Mouse (Mus musculus): ENCODE results near the gene Add3. TPM values are rescaled to one million over a fixed set of nuclear protein-coding genes. Genes with fewer than 3 reads are reported as not detected.

The Add3 gene
- polyA plus RNA-seq, 1 experiment from 2014 or later, result 29.5 TPM

DNA sequence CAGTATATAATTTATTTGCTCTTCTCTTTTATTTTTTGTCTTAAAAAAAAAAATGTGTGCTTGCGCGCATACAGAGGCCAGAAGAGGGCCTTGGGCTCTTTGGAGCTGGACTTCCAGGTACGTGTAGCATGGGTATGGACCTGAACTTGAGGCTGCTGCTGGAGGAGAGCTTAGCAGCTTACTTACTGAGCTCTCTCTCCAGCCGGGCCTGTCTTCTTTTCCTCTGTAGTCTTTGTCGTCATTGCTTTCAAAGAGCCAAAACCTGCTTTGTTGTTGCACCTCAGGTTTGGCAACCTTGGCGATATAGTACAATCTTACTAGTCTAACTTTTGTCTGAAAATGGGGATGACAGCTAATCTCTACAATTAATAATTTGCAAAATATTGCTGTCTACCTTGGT is 47.9 kb downstream of the Add3 start:
- H3K27me3 ChIP-seq, result 0 out of 2 replicates have a peak, but pooled peaks cover 3% of the 10 kb centered on the region
- peak overlapping the region; percentile 13; the same call in 1 of the 2 replicates for H3K4me2 ChIP-seq
- H3K4me1 ChIP-seq (replicated peaks), result peaks cover 93% of the 10 kb centered on the region
- H3K36me3 ChIP-seq, result peaks cover 2% of the 10 kb centered on the region; the same call in 1 of the 2 replicates
- DNase-seq (no peak), ATAC-seq (ENCODE audit: low read depth) (no peak)
- no peak overlapping the region for H3K4me3 ChIP-seq (replicated peaks)
- peak overlapping the region; percentile 74 for H3K27ac ChIP-seq
- 61% methylated on average over 6 of the region's 6 CpGs for WGBS (ENCODE audit: insufficient replicate concordance)
- H3K9me3 ChIP-seq (replicated peaks), result no peaks in the 10 kb centered on the region
- H3K9ac ChIP-seq, result 0 out of 2 replicates have a peak overlapping the region, but pooled peaks have one; percentile 58

DNA sequence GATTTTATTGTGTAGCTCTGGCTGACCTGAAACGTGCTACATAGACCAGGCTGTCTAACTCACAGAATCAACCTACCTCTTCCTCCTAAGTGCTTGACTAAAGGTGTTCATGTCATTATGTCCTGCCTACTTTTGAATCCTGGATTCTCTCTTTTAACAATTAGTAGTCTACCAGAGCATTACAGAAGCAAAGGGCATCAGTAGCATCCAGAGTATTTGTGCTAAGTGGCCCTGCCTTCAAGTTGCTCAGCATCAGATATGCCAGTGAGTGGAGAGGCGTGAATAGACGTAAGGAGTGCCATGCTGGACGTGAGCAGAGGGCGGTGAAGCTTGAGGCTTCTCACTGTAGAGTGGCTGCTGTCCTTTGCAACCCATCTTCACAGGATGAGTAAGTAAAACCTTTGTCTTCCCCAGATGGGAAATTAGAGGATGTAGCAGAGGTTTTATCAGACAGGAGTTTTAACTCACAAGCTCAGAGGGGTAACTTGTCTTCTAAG is 48.5 kb downstream of the Add3 start:
- Histone ChIP-seq H3K4me3 (replicated peaks) (no peak overlapping the region), H3K36me3 (peaks cover 2% of the 10 kb centered on the region; the same call in 1 of the 2 replicates), H3K27ac (peak overlapping the region; percentile 74; the same call in 1 of the 2 replicates), H3K27me3 (no peaks in the 10 kb centered on the region), H3K4me2 (no peak overlapping the region), H3K9me3 (replicated peaks) (no peaks in the 10 kb centered on the region), H3K9ac (no peak overlapping the region), H3K4me1 (replicated peaks) (peaks cover 93% of the 10 kb centered on the region)
- ATAC-seq (ENCODE audit: low read depth), result no peak
- 61% methylated on average over 5 of the region's 5 CpGs for WGBS (ENCODE audit: insufficient replicate concordance)
- DNase-seq, result no peak

DNA sequence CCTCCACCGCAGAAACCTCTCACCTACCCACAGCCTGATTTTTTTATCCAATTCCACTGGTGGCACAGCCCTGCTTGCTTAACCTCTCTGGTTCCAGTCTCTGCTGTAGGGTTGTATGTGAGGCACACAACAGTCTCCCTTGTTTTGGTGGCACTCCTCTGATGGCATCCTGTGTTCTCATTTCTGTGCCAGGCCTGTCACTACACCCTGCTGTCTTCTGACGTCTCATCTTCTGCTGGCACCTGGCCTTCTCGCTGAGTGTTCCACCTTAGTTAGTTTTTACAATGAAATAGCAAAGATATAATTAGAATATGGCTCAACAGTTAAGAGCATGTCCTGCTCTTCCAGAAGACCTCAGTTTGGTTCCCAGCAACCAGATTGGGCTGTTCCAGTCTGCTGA is 49.5 kb downstream of the Add3 start:
- ATAC-seq (ENCODE audit: low read depth) (no peak), DNase-seq (no peak)
- H3K9me3 ChIP-seq (replicated peaks), result no peaks in the 10 kb centered on the region
- peak overlapping the region; percentile 72 for H3K27ac ChIP-seq
- no peak overlapping the region for H3K4me3 ChIP-seq (replicated peaks)
- peaks cover 2% of the 10 kb centered on the region; the same call in 1 of the 2 replicates for H3K36me3 ChIP-seq
- no peaks in the 10 kb centered on the region for H3K27me3 ChIP-seq
- H3K9ac ChIP-seq, result peak overlapping the region; percentile 41
- peaks cover 93% of the 10 kb centered on the region for H3K4me1 ChIP-seq (replicated peaks)
- WGBS (ENCODE audit: insufficient replicate concordance), result 71% methylated on average over 3 of the region's 3 CpGs
- no peak overlapping the region for H3K4me2 ChIP-seq

DNA sequence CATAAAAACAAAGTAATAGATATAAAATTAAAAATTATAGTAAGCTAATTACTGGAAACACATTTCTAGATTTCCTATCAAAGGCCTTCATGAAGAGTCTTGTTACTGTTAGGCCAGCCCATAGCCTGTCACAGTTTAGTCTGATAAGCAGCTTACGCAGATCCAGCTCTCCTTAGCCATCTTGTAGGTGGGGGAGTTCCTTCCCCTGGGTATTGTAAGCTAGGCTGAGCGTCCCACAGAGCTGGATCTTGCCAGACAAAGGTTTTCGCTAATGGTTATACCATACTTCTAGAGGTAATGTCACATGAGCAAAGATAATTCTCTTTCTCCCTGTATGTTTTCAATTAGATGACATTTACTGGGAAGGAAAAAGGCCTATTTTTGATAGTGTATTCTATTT is 50.0 kb downstream of the Add3 start:
- H3K4me1 ChIP-seq (replicated peaks), result peaks cover 93% of the 10 kb centered on the region
- DNase-seq (peak; percentile 37), ATAC-seq (ENCODE audit: low read depth) (peak; percentile 59)
- H3K27me3 ChIP-seq, result no peaks in the 10 kb centered on the region
- peak overlapping the region; percentile 72 for H3K27ac ChIP-seq
- no peak overlapping the region for H3K4me2 ChIP-seq
- H3K36me3 ChIP-seq, result peaks cover 2% of the 10 kb centered on the region; the same call in 1 of the 2 replicates
- H3K9ac ChIP-seq, result no peak overlapping the region
- no peak overlapping the region for H3K4me3 ChIP-seq (replicated peaks)
- 24% methylated on average over 3 of the region's 3 CpGs for WGBS (ENCODE audit: insufficient replicate concordance)
- no peaks in the 10 kb centered on the region for H3K9me3 ChIP-seq (replicated peaks)

DNA sequence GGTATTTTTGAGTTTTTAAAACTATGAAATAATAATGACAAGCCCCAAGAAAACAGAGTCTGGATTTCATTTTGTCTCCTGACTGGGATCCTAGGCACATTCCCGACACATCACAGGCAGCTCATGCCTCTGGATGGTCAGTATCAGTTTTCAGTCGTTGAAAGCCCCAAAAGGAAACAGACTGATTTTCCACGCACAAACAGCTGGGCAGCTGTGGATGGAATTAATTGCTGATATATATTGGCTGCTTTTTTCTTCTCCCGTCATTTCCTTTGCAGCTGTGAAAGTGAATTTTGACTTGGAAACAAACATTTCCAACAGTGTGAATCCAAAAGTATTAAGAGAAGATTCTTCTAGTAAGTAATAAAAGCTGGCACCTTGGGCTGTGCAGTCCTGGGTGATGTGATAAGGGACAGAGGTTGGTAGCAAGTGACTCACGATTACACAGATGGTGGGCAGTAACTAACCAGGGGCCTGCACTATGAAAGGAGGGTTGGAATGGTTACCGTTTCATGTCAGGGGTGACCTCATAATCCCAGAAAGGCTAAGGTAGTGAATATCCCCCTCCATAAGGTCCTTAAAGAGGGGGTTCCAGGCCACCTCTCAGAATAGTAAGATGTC is 51.7 kb downstream of the Add3 start:
- Histone ChIP-seq H3K36me3 (peaks cover 2% of the 10 kb centered on the region; the same call in 1 of the 2 replicates), H3K4me2 (peak overlapping the region; percentile 41), H3K4me3 (replicated peaks) (no peak overlapping the region), H3K9me3 (replicated peaks) (no peaks in the 10 kb centered on the region), H3K4me1 (replicated peaks) (peaks cover 90% of the 10 kb centered on the region), H3K9ac (0 out of 2 replicates have a peak overlapping the region, but pooled peaks have one; percentile 22), H3K27me3 (no peaks in the 10 kb centered on the region), H3K27ac (peak overlapping the region; percentile 84)
- peak; percentile 40 for DNase-seq
- 28% methylated on average over 6 of the region's 6 CpGs for WGBS (ENCODE audit: insufficient replicate concordance)
- ATAC-seq (ENCODE audit: low read depth), result peak; percentile 79

DNA sequence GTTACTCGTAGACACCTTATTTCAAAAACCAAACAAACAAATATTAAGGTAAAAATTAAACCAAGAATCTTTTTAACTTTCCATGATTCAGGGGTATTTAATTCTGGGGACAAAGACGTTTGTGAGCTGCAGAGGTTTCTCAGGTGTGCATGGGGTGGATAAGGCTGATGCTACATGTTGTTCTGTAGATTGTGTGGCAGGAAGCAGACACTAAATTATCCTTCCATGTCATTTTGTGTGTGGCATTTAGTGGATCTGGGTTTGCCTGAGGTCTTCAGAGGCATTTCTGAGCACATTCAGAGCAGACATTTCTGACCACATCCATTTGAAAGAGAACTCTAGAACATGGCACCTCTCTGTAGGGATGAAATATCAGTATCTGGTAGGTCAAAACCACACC is 52.9 kb downstream of the Add3 start:
- DNase-seq (no peak), ATAC-seq (ENCODE audit: low read depth) (no peak)
- H3K4me1 ChIP-seq (replicated peaks), result peaks cover 87% of the 10 kb centered on the region
- peak overlapping the region; percentile 85 for H3K27ac ChIP-seq
- no peak overlapping the region for H3K4me3 ChIP-seq (replicated peaks)
- H3K9ac ChIP-seq, result no peak overlapping the region; the same call in 1 of the 2 replicates
- peaks cover 2% of the 10 kb centered on the region; the same call in 1 of the 2 replicates for H3K36me3 ChIP-seq
- H3K4me2 ChIP-seq, result peak overlapping the region; percentile 66; the same call in 1 of the 2 replicates
- WGBS (ENCODE audit: insufficient replicate concordance), result 46% methylated on average over 2 of the region's 2 CpGs
- H3K27me3 ChIP-seq, result no peaks in the 10 kb centered on the region
- no peaks in the 10 kb centered on the region for H3K9me3 ChIP-seq (replicated peaks)

DNA sequence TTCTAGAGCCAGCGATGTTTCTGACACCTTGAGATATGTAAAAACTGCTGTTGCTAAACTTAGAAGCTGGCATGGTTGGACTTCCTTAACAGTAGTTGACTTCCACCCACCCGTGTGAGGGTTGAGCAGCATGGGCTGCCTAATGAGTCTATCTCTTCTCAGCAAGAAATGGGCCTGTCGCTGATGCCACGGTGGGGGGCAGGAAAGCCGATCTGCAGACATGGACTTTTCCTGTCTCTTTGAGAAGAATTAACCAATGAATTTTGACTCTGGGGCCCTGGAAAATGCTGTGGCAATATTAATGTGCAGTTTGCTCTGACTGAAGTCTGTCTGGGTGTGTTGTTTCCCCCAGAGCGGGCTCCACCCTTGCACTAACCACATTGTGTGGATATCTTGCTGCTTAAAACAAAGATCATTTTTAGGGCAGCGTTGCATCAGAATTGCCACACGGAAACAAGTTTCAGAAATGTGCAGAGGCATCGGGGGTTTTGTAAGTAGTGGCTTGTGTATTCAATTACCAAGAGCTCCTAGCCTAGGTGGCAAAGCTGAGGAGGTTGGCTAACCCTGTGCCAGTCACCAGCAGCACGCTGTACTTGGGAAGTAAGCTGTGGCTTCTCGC is 53.8 kb downstream of the Add3 start:
- 0 out of 2 replicates have a peak, but pooled peaks cover 2% of the 10 kb centered on the region for H3K36me3 ChIP-seq
- H3K4me1 ChIP-seq (replicated peaks), result peaks cover 82% of the 10 kb centered on the region
- peak overlapping the region; percentile 66 for H3K4me2 ChIP-seq
- DNase-seq, result peak; percentile 50
- WGBS (ENCODE audit: insufficient replicate concordance), result 10% methylated on average over 11 of the region's 11 CpGs
- H3K27me3 ChIP-seq, result no peaks in the 10 kb centered on the region
- peak overlapping the region; percentile 39 for H3K4me3 ChIP-seq (replicated peaks)
- H3K9me3 ChIP-seq (replicated peaks), result no peaks in the 10 kb centered on the region
- H3K9ac ChIP-seq, result peak overlapping the region; percentile 64
- ATAC-seq (ENCODE audit: low read depth), result peak; percentile 76
- peak overlapping the region; percentile 85 for H3K27ac ChIP-seq

DNA sequence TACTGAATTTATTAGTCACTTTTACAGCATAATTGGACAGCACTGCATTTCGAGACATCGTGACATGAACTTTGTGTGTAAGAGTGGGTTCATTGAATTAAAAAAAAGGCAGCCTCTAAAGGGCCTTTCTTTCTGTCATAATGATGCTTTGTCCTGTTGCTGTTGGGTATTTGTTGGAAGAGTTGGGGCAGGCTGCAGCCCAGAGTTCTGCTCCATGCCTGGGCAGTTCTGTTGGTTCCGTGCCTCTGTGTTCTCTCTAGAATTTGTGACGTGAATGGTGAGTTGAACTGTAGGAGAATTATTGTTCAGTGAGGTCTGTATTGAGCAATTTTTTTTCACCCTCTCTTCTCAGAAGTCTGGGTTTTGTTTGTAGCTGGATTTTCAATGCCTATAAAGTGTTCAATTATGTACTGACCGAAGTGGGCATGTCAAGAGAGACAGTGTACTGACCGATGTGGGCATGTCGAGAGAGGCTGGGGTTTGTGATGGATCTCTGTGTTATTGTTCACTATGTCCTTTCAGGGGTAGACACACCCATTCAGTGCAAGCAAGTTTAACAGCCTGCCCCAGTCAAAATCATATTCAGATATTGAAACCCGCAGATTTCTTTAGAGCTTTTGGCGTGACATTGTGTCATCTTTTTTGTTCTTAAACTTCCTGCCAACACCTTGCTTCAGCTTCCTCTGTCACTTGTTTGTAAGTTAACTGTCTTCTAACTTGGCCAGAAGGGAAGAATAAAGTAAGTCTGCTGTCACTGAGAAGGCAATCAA is 54.7 kb downstream of the Add3 start:
- Histone ChIP-seq H3K4me1 (replicated peaks) (peaks cover 79% of the 10 kb centered on the region), H3K27me3 (no peaks in the 10 kb centered on the region), H3K9ac (peak overlapping the region; percentile 64), H3K4me2 (peak overlapping the region; percentile 66), H3K36me3 (peaks cover 9% of the 10 kb centered on the region), H3K4me3 (replicated peaks) (peak overlapping the region; percentile 39), H3K27ac (peak overlapping the region; percentile 85), H3K9me3 (replicated peaks) (no peaks in the 10 kb centered on the region)
- 38% methylated on average over 9 of the region's 9 CpGs for WGBS (ENCODE audit: insufficient replicate concordance)
- ATAC-seq (ENCODE audit: low read depth), result no peak
- DNase-seq, result no peak

DNA sequence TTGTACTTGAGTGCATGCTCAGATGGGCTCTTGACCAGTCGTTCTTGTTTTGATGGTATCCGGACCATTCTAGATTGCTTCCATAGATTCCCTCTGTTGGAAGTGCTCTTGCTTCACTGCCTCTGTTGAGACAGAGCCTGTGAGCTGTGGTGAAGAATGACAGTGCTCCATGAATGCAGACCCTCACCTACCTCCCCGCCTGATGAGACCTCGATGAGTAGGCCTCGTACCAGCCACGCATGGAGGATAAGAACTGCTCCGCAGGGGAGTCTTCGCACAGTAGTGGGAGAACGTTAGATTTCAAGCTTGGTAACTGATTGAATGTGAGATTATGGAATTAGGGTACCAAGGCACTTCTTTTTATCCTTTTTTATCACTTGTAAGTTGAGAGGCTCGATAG is 56.7 kb downstream of the Add3 start:
- H3K9me3 ChIP-seq (replicated peaks), result no peaks in the 10 kb centered on the region
- DNase-seq (no peak), ATAC-seq (ENCODE audit: low read depth) (no peak)
- WGBS (ENCODE audit: insufficient replicate concordance), result 82% methylated on average over 10 of the region's 10 CpGs
- H3K4me3 ChIP-seq (replicated peaks), result no peak overlapping the region
- H3K27me3 ChIP-seq, result no peaks in the 10 kb centered on the region
- H3K27ac ChIP-seq, result no peak overlapping the region
- peaks cover 62% of the 10 kb centered on the region for H3K4me1 ChIP-seq (replicated peaks)
- H3K9ac ChIP-seq, result no peak overlapping the region
- H3K4me2 ChIP-seq, result no peak overlapping the region
- H3K36me3 ChIP-seq, result peaks cover 7% of the 10 kb centered on the region

DNA sequence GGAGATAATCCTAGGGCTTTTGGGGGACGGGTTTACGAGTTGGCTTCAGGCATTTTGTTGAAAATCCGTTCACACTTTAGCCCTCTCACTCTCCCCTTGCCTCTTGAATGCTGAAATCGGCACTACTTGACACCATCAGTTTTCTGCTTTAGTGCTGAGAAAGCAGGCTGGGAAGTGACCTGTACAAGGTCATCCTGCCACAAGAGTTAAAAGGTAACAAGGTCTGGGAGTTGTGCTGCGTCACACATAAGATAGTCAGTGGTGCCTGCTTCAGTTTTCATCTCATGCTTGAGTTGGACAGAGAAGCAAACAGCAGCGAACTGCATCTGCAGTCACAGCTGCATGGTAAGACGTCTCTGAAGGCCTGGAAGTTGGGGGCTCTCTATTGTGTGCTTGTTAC is 57.5 kb downstream of the Add3 start:
- Histone ChIP-seq H3K4me2 (no peak overlapping the region), H3K27ac (peak overlapping the region; percentile 14; the same call in 1 of the 2 replicates), H3K36me3 (peaks cover 7% of the 10 kb centered on the region), H3K4me1 (replicated peaks) (peaks cover 58% of the 10 kb centered on the region), H3K4me3 (replicated peaks) (no peak overlapping the region), H3K9ac (no peak overlapping the region), H3K27me3 (no peaks in the 10 kb centered on the region), H3K9me3 (replicated peaks) (no peaks in the 10 kb centered on the region)
- DNase-seq (no peak), ATAC-seq (ENCODE audit: low read depth) (no peak)
- 75% methylated on average over 7 of the region's 7 CpGs for WGBS (ENCODE audit: insufficient replicate concordance)
